Mouse (Mus musculus) stomach, postnatal 0 days (tissue): ENCODE data around the gene Herc3. TPM values are rescaled to one million over a fixed set of nuclear protein-coding genes. Genes with fewer than 3 reads are reported as not detected.

ENCODE experiments used
- ATAC-seq: fragments of 200-750 bp; cut with Nextera tagmentation; 2 replicates; pipeline ENCODE4 v1.8.0; 2017; ENCODE audit not compliant: low FRiP score, low TSS enrichment
- DNase-seq: peaks from one replicate; pipeline ENCODE4 v3.0.0-alpha.2; 2016; ENCODE audit warnings: low spot score
- H3K27ac ChIP-seq: fragments of 300-500 bp; sonication (generic); replicated peaks from 2 replicates; pipeline ENCODE4 v1.5.1; 2014; ENCODE audit warnings: mild to moderate bottlenecking, control low read depth
- H3K27me3 ChIP-seq: fragments of 300-500 bp; sonication (generic); 2 replicates; pipeline ENCODE4 v1.6.1; 2014; ENCODE audit warnings: low read length; ENCODE audit not compliant: control insufficient read depth, insufficient read depth
- H3K36me3 ChIP-seq: fragments of 300-500 bp; sonication (generic); 2 replicates; pipeline ENCODE4 v1.6.1; 2014; ENCODE audit warnings: low read length, mixed read lengths; ENCODE audit not compliant: control insufficient read depth, insufficient read depth
- H3K4me1 ChIP-seq: fragments of 300-500 bp; sonication (generic); replicated peaks from 2 replicates; pipeline ENCODE4 v1.6.1; 2014; ENCODE audit warnings: antibody characterized with exemption; ENCODE audit not compliant: control insufficient read depth, insufficient read depth
- H3K4me2 ChIP-seq: fragments of 300-500 bp; sonication (generic); replicated peaks from 2 replicates; pipeline ENCODE4 v1.6.1; 2014; ENCODE audit warnings: low read depth, mild to moderate bottlenecking, control low read depth, moderate library complexity
- H3K4me3 ChIP-seq: fragments of 300-500 bp; sonication (generic); 2 replicates; pipeline ENCODE4 v1.5.1; 2014; ENCODE audit warnings: low read depth, low read length, control low read depth
- H3K9ac ChIP-seq: fragments of 300-500 bp; sonication (generic); 2 replicates; pipeline ENCODE4 v1.6.1; 2014; ENCODE audit warnings: mild to moderate bottlenecking, low read length, control low read depth, mixed read lengths
- H3K9me3 ChIP-seq: fragments of 300-500 bp; sonication (generic); 2 replicates; pipeline ENCODE4 v1.6.1; 2016; ENCODE audit warnings: low read length; ENCODE audit not compliant: control insufficient read depth
- CTCF ChIP-seq: IDR thresholded peaks from 2 replicates; pipeline ENCODE4 v1.5.1; 2016; ENCODE audit warnings: antibody characterized with exemption, low read depth, mild to moderate bottlenecking, moderate library complexity
- EP300 ChIP-seq: optimal IDR thresholded peaks from 2 replicates; pipeline ENCODE3; 2016; ENCODE audit warnings: antibody characterized with exemption
- WGBS: fragments of 180-500 bp; shearing (Covaris S2); extraction: QIAGEN DNeasy Blood & Tissue Kit; methylation state at CpG from one replicate; pipeline ENCODE4 v1.1.7; 2014; 5-methylcytosine and 5-hydroxymethylcytosine counted together
- polyA plus RNA-seq: library from polyadenylated mRNA; unstranded; fragments of >200 nt; fragmentation: Nextera tagmentation; extraction: Ambion mirVana; gene quantifications from 2 replicates; pipeline ENCODE4 v1.2.1, GENCODE M21; 2015

Gene Herc3
- polyA plus RNA-seq, 1 experiment from 2014 or later: 11.0 TPM

- no peak for TF ChIP-seq EP300
- TF ChIP-seq CTCF: no peak
- no peak for ATAC-seq
- no peaks in the 10 kb centered on the region; the same call in 1 of the 2 replicates for H3K36me3 ChIP-seq
Observed at GRCm38 (mm10) chr6:58950410-58950809, 119.1 kb downstream of the Herc3 start.

GRCm38 (mm10) chr6:58951128-58951992 lies 120.1 kb downstream of the Herc3 start:
- WGBS: 44% methylated on average over 2 of the region's 2 CpGs
- ATAC-seq: no peak; the same call in 1 of the 2 replicates
- H3K36me3 ChIP-seq: no peaks in the 10 kb centered on the region; the same call in 1 of the 2 replicates
- H3K27ac ChIP-seq: peak overlapping the region; percentile 49; the same call in 1 of the 2 replicates
- no peak overlapping the region for H3K4me2 ChIP-seq
- H3K9me3 ChIP-seq: no peaks in the 10 kb centered on the region
- H3K4me3 ChIP-seq: no peak overlapping the region
- no peaks in the 10 kb centered on the region for H3K27me3 ChIP-seq
- no peak overlapping the region for H3K9ac ChIP-seq
- no peak for DNase-seq
- TF ChIP-seq EP300: no peak
- TF ChIP-seq CTCF: no peak
- H3K4me1 ChIP-seq: no peaks in the 10 kb centered on the region

More at GRCm38 (mm10) chr6:58950410-58950809, 119.1 kb downstream of the Herc3 start:
- H3K9me3 ChIP-seq: no peaks in the 10 kb centered on the region
- no peak for DNase-seq
- H3K27ac ChIP-seq: no peak overlapping the region
- H3K27me3 ChIP-seq: no peaks in the 10 kb centered on the region
- no peaks in the 10 kb centered on the region for H3K4me1 ChIP-seq
- no peak overlapping the region for H3K9ac ChIP-seq
- H3K4me3 ChIP-seq: no peak overlapping the region
- no peak overlapping the region for H3K4me2 ChIP-seq
- WGBS: 95% methylated on average over 1 of the region's 1 CpGs

- no peaks in the 10 kb centered on the region for H3K27me3 ChIP-seq
- 84% methylated on average over 2 of the region's 2 CpGs for WGBS
- ATAC-seq: no peak
Observed at GRCm38 (mm10) chr6:58960523-58960922, 129.3 kb downstream of the Herc3 start.

GRCm38 (mm10) chr6:58962691-58963090 lies 131.4 kb downstream of the Herc3 start:
- Histone ChIP-seq H3K27ac (no peak overlapping the region), H3K4me3 (no peak overlapping the region), H3K9me3 (no peaks in the 10 kb centered on the region), H3K27me3 (no peaks in the 10 kb centered on the region), H3K4me2 (no peak overlapping the region), H3K4me1 (no peaks in the 10 kb centered on the region), H3K36me3 (no peaks in the 10 kb centered on the region), H3K9ac (no peak overlapping the region)
- TF ChIP-seq EP300: no peak
- TF ChIP-seq CTCF: no peak
- ATAC-seq: no peak
- no peak for DNase-seq
- 57% methylated on average over 5 of the region's 5 CpGs for WGBS

More at GRCm38 (mm10) chr6:58960523-58960922, 129.3 kb downstream of the Herc3 start:
- H3K9ac ChIP-seq: no peak overlapping the region
- TF ChIP-seq CTCF: no peak
- TF ChIP-seq EP300: no peak
- H3K4me3 ChIP-seq: no peak overlapping the region
- no peak overlapping the region for H3K27ac ChIP-seq
- no peak overlapping the region for H3K4me2 ChIP-seq
- no peaks in the 10 kb centered on the region for H3K4me1 ChIP-seq
- no peaks in the 10 kb centered on the region for H3K9me3 ChIP-seq
- H3K36me3 ChIP-seq: no peaks in the 10 kb centered on the region
- no peak for DNase-seq

- Histone ChIP-seq H3K9ac (no peak overlapping the region), H3K4me3 (no peak overlapping the region), H3K4me1 (no peaks in the 10 kb centered on the region), H3K27me3 (no peaks in the 10 kb centered on the region), H3K9me3 (no peaks in the 10 kb centered on the region), H3K4me2 (no peak overlapping the region), H3K27ac (no peak overlapping the region), H3K36me3 (no peaks in the 10 kb centered on the region)
- DNase-seq: no peak
- no peak for ATAC-seq
- no peak for TF ChIP-seq EP300
- no peak for TF ChIP-seq CTCF
- 96% methylated on average over 2 of the region's 2 CpGs for WGBS
Observed at GRCm38 (mm10) chr6:58964091-58964490, 132.8 kb downstream of the Herc3 start.

GRCm38 (mm10) chr6:58964565-58964964 lies 133.3 kb downstream of the Herc3 start:
- no peaks in the 10 kb centered on the region for H3K9me3 ChIP-seq
- no peaks in the 10 kb centered on the region for H3K36me3 ChIP-seq
- H3K27me3 ChIP-seq: no peaks in the 10 kb centered on the region
- no peak for TF ChIP-seq EP300
- no peak for TF ChIP-seq CTCF
- no peak for DNase-seq
- H3K4me1 ChIP-seq: no peaks in the 10 kb centered on the region
- no peak overlapping the region for H3K4me3 ChIP-seq
- no peak overlapping the region for H3K4me2 ChIP-seq
- H3K9ac ChIP-seq: no peak overlapping the region
- no peak overlapping the region for H3K27ac ChIP-seq
- no peak for ATAC-seq
